Mouse (Mus musculus) c-Kit-positive CD71-positive TER-119-positive erythroid progenitor cells, embryonic 14.5 days (primary cell): ENCODE results near the gene Gm10645.

Experiments
- DNase-seq: peaks from one replicate; pipeline ENCODE4 v3.0.0-alpha.2; 2013; ENCODE audit warnings: low spot score

The Gm10645 gene

GRCm38 (mm10) chr8:83165931-83166867 is at the start of gene Gm10645:
Gene Gm10645 (minus strand): TSS chr8:83166170.
- DNase-seq: no peak

- peak; percentile 64 for DNase-seq
These were observed 49.1 kb upstream of the Gm10645 start for GRCm38 (mm10) chr8:83215065-83215464.

DNA sequence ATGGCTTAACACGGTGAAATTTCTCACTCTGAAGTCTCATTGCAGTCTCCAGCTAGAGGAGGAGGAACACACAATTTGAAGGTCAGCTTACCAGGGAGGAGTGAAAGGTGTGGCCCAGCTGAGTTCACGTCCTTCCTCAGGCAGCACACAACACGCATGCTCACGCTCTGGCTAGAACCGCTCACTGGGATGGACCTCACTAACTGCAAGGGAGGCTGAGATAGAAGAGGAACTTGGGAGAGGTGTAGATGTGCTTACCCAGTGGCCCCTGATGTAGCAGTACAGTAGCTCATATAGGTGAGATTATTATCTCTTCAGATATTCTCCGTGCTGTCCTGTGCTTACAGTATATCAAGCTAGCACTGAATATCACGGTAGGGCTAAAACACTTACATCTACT is 44.7 kb upstream of the Gm10645 start:
- no peak for DNase-seq

GRCm38 (mm10) chr8:83209581-83209980 is 43.6 kb upstream of the Gm10645 start:
- no peak for DNase-seq

DNA sequence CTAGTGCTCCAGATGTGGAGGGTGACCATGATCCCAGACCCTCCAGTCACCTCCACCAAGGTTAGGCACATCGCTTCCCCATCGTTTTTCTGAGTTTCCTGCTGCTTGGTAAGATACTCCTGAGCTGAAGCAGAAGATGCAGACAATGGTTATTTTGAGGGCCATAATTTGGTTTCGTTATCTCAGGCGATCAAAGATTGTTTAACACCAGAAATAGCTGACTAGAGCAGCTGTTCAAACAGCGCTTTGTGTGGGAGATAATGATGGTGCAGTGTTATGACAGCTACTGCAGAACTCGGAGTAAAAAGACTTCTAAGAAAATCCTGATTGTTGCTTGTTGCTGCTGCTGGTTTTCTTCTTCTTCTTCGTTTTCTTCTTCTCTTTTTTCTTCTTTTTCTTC is 39.9 kb upstream of the Gm10645 start:
- no peak for DNase-seq

GRCm38 (mm10) chr8:83202946-83203345 is 37.0 kb upstream of the Gm10645 start:
- DNase-seq: no peak

DNA sequence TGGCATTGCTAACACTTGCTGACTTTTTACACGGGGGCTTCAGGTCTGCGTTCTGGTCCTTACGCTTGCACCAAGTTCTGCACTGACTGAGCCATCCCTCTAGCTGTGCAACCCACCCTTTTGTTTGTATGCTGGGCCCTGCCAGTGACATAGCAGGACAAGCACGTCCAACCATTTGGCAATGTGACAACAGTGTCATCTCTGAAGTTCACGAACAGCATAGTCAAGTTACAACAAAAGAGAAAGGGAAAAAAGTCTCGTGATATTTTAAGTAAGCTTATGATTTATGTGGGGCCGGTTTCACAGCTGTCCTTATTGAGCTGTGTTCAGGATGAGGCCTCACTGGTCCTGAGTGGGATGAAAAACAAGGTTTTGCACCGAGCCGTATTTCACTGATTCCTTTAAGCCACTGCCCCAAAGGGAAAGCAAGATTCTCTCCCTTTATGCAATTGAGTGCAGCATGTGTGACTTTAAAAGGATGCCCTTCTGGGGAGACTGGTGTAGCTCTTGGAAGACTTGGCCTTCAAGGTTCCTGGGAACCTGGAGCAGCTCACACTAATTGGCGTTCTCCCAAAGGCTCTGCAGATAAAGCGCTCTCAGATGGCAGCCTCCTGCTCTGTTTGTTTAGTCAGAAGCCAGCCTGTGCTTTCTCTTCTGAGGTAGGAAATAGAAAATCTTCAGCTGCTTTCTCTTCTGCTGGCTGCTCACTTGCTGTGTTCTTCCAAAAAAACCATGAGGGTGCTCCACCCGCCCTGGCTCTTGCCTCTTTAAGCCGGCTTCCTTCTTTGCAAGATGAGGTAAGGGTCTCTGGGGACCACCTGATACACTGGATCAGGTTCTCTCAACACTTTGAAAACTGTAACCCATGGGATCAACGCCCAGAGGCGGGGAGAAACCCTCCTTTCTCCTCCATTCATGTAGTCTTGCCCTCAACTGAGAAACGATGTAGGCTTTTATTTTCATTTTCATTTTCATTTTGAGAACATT is 34.5 kb upstream of the Gm10645 start:
- DNase-seq: no peak

GRCm38 (mm10) chr8:83199715-83200114 is 33.7 kb upstream of the Gm10645 start:
- DNase-seq: no peak

GRCm38 (mm10) chr8:83196088-83196487 is 30.1 kb upstream of the Gm10645 start:
- no peak for DNase-seq

GRCm38 (mm10) chr8:83189538-83190095 is 23.6 kb upstream of the Gm10645 start:
- DNase-seq: no peak

DNA sequence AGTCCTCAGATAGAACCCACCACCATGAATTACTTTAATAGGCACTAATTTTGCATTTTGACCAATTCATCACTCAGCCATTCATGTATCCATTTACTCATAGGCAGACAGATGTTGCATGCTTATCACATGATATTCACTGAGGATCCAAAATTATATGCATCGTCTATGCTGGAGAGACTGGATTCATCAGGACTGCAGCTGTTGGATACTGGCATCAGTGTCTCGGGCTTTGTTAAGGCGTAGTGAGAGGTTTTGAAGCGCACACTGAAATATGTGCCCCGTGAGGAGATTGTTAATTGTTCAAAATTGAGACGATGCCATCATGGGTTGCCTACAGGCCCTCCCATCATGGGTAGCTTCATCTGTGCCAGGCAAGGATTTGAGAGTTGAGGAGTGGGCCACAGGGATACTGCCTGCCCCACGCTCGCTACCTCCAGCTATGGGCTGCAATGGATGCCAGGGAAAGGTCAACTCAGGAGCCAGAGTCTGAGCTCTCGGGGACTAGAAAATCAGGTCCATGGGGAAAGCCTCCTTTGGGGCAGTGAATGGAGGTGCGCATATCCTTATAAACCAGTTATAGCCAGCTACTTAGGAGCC is 21.5 kb upstream of the Gm10645 start:
- no peak for DNase-seq

GRCm38 (mm10) chr8:83186376-83186775 is 20.4 kb upstream of the Gm10645 start:
- DNase-seq: no peak

GRCm38 (mm10) chr8:83182784-83183183 is 16.8 kb upstream of the Gm10645 start:
- no peak for DNase-seq

DNA sequence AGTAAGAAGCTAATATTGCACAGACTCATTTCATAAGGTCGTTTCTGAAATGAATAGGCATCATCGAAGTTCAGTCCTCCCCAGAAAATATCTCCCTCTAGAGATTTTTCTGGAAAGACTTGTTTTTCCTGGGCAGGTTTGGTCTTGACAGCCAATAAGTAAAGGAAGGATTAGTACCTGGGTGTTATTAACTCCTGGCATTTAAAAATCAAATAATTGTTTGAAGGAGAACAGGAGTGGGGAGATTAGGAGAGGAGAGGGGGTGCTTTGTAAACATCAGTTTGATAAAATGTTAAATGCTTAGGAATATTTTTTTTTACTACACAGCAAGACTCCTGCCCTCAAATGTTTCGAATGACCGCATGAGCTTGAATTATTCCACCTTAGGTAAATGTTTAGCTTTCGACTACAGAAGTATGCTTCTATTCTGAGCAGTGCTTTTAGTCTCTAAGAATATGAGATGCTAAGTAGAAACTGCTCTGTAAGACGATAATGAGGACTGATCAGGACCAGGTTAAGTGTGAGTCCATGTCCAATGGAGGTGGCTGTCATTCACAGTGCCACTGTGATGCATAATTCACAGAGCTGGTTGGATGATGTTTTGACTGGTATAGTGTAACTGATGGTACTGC is 16.0 kb upstream of the Gm10645 start:
- DNase-seq: no peak

- DNase-seq: no peak
These were observed 12.3 kb upstream of the Gm10645 start for GRCm38 (mm10) chr8:83178228-83178742.

GRCm38 (mm10) chr8:83177317-83178195 is 11.6 kb upstream of the Gm10645 start:
- DNase-seq: no peak

DNA sequence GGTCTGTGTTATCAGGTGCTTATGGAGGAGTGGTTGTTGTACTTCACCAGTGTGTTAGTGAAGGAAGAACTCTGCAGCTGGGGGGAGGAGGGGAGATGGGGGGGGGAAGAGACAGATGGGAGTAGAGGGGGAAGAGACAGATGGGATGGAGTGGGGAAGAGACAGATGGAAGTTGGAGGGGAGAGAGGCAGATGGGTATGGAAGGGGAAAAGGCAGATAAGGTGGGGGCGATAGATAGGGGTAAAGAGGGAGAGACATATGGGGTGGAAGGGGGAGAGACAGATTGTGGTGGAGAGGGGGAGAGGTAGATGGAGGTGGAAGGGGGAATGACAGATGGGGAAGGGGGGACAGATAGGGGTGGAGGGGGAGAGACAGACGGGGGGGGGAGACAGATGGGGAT is 10.8 kb upstream of the Gm10645 start:
- DNase-seq: no peak

DNA sequence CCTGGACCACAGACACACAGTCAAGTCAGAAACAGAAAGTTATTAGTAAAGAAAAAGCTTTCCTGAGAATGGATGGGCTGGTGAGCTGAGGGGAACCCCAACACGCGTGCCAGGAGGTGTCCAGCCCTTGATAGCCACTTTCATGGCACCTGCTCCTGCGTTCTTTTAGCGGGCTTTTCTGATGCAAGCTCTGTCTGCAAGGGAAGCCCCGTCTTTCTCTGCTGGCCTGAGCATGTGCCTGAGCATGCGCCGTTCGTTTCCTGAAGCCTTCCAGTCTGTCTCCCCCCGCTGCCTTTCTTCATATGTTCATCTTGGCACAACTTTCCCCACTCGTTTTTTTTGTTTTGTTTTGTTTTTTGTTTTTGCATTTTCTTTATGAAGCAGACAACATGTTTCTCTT is 9.7 kb upstream of the Gm10645 start:
- no peak for DNase-seq

- DNase-seq: no peak
These were observed 4.9 kb upstream of the Gm10645 start for GRCm38 (mm10) chr8:83170894-83171293.

DNA sequence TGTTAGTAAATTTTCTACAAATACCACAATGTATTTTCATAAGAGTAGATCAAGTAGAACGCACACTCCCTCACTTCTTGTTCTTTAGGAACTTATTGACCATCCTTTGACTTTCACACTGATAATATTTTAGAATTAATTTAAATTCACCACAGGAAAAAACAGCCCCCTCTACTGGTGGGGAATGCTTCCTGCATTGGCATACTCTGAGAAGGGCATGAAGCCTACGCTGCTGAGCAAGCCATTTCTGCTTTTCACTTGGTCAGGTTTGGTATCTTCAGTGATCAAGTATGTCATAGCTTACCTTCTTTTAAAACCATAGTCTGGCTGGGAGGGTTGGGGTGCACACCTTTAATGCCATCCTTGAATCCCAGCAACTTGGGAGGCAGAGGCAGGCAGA is 3.7 kb upstream of the Gm10645 start:
- DNase-seq: peak; percentile 11
